Mouse (Mus musculus): Measurements from ENCODE around the gene Reg4.

GRCm38 (mm10) chr3:98254656-98255583, 33.0 kb downstream of the Reg4 start:
- TF ChIP-seq CTCF (IDR thresholded peaks at IDR 0.05; ENCODE audit: control insufficient read depth, insufficient read depth, low read length) (no peak), POLR2A (IDR thresholded peaks at IDR 0.05; ENCODE audit: borderline replicate concordance, control insufficient read depth, low read depth, low read length) (no peak)

All from bone marrow, adult 2 months (tissue).